Mouse (Mus musculus): Measurements from ENCODE around the gene Ckm. TPM values are rescaled to one million over a fixed set of nuclear protein-coding genes. Genes with fewer than 3 reads are reported as not detected.

Gene Ckm
- polyA plus RNA-seq, 1 experiment from 2014 or later = not detected

DNA sequence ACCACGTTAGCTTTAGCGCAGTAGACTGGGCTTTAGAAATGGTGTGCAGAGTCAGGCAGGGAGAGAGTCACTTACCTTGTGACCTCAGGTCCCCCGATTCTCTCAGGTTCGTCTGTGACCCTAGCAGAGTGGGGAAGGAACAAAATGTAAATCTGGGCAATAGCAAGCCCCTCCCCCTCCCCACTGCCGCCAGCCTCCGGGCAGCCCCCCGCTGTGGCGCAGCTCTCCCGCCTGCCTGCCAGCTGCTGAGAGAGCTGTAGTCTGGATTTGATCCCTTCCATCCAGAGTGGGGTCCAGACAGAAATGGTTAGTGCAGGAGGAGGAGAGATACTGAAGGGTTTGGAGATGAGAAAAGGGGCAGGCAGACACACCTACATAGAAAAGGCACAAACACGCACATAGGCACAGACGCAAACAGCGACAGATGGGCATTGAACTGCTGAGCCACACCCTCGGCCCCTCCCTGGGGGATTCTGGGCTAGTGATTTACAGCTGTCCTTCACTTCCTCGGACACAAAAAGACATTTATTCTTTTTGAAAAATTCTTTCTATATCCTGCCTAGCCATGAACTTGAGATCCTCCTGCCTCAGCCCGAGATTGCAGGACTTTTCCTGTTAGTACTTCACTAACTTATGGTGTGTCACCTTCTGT, 23.5 kb downstream of the Ckm start:
- DNase-seq (ENCODE audit: low spot score) (no peak), ATAC-seq (replicated peaks; ENCODE audit: low FRiP score) (no peak)
- Histone ChIP-seq H3K36me3 (ENCODE audit: control insufficient read depth, insufficient read depth, low read length) (peaks cover 23% of the 10 kb centered on the region), H3K4me2 (ENCODE audit: low read depth, low read length, severe bottlenecking) (no peak overlapping the region), H3K27ac (ENCODE audit: low read depth, low read length) (no peak overlapping the region), H3K4me1 (replicated peaks; ENCODE audit: control insufficient read depth, insufficient read depth, low read length) (no peaks in the 10 kb centered on the region), H3K4me3 (ENCODE audit: low read depth, low read length) (no peak overlapping the region), H3K9me3 (ENCODE audit: control insufficient read depth, low read length) (no peaks in the 10 kb centered on the region), H3K9ac (ENCODE audit: low read length) (no peak overlapping the region), H3K27me3 (ENCODE audit: control insufficient read depth, insufficient read depth, low read length) (no peaks in the 10 kb centered on the region; the same call in 1 of the 2 replicates)
- 74% methylated on average over 15 of the region's 15 CpGs for WGBS

DNA sequence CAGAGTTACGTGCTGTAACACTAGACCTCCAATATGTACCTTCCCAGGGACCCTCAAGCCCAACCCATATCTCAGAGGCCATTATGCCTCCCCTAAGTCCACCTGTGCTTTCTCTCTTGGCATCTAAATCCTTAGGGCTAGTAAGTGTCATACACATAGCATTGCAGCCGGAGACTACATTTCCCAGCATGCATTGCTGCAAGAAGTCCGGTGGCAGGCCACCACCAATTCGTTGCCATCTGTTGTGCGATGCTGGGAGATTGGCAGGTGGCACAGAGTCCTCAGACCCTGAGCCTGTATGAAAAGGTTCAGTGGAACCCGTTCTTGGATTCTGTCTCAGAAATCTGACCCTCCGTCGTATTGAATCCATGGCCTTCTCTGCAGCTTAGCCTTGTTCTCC, 25.1 kb downstream of the Ckm start:
- Histone ChIP-seq H3K4me3 (ENCODE audit: low read depth, low read length) (no peak overlapping the region), H3K9ac (ENCODE audit: low read length) (no peak overlapping the region), H3K27me3 (ENCODE audit: control insufficient read depth, insufficient read depth, low read length) (no peaks in the 10 kb centered on the region), H3K4me1 (replicated peaks; ENCODE audit: control insufficient read depth, insufficient read depth, low read length) (no peaks in the 10 kb centered on the region), H3K4me2 (ENCODE audit: low read depth, low read length, severe bottlenecking) (no peak overlapping the region), H3K27ac (ENCODE audit: low read depth, low read length) (no peak overlapping the region), H3K36me3 (ENCODE audit: control insufficient read depth, insufficient read depth, low read length) (peaks cover 34% of the 10 kb centered on the region), H3K9me3 (ENCODE audit: control insufficient read depth, low read length) (no peaks in the 10 kb centered on the region)
- ATAC-seq (replicated peaks; ENCODE audit: low FRiP score) = no peak
- WGBS = 73% methylated on average over 8 of the region's 8 CpGs
- DNase-seq (ENCODE audit: low spot score) = no peak

DNA sequence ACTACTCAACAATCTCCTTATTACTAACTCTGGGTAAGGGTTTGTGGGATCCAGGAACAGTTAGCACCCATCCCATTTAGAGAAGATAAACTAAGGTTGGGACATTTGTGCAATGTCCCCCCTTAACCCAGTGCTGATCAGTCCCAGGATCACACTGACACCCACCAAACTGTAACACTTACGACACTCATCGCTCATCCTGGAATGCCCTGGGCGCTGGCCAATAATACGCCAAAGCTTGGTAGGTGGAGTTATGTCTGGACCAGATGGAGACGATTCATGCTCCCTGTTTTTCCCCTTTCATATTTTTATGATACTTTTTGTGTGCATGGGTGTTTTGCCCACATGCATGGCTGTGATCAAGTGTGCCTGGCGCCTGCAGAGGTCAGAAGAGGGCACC, 25.8 kb downstream of the Ckm start:
- no peaks in the 10 kb centered on the region for H3K4me1 ChIP-seq (replicated peaks; ENCODE audit: control insufficient read depth, insufficient read depth, low read length)
- 92% methylated on average over 6 of the region's 6 CpGs for WGBS
- no peak overlapping the region for H3K27ac ChIP-seq (ENCODE audit: low read depth, low read length)
- DNase-seq (ENCODE audit: low spot score) (no peak), ATAC-seq (replicated peaks; ENCODE audit: low FRiP score) (no peak)
- no peaks in the 10 kb centered on the region for H3K27me3 ChIP-seq (ENCODE audit: control insufficient read depth, insufficient read depth, low read length)
- no peaks in the 10 kb centered on the region for H3K9me3 ChIP-seq (ENCODE audit: control insufficient read depth, low read length)
- no peak overlapping the region for H3K4me3 ChIP-seq (ENCODE audit: low read depth, low read length)
- H3K4me2 ChIP-seq (ENCODE audit: low read depth, low read length, severe bottlenecking) = no peak overlapping the region
- H3K9ac ChIP-seq (ENCODE audit: low read length) = no peak overlapping the region
- H3K36me3 ChIP-seq (ENCODE audit: control insufficient read depth, insufficient read depth, low read length) = peaks cover 34% of the 10 kb centered on the region

GRCm38 (mm10) chr7:19432475-19432874, 27.9 kb downstream of the Ckm start:
- no peaks in the 10 kb centered on the region for H3K4me1 ChIP-seq (replicated peaks; ENCODE audit: control insufficient read depth, insufficient read depth, low read length)
- DNase-seq (ENCODE audit: low spot score) (no peak), ATAC-seq (replicated peaks; ENCODE audit: low FRiP score) (no peak)
- no peak overlapping the region for H3K9ac ChIP-seq (ENCODE audit: low read length)
- H3K4me3 ChIP-seq (ENCODE audit: low read depth, low read length) = no peak overlapping the region
- no peaks in the 10 kb centered on the region for H3K27me3 ChIP-seq (ENCODE audit: control insufficient read depth, insufficient read depth, low read length)
- no peaks in the 10 kb centered on the region for H3K9me3 ChIP-seq (ENCODE audit: control insufficient read depth, low read length)
- no peak overlapping the region for H3K27ac ChIP-seq (ENCODE audit: low read depth, low read length)
- H3K36me3 ChIP-seq (ENCODE audit: control insufficient read depth, insufficient read depth, low read length) = peaks cover 33% of the 10 kb centered on the region
- H3K4me2 ChIP-seq (ENCODE audit: low read depth, low read length, severe bottlenecking) = no peak overlapping the region
- 100% methylated on average over 2 of the region's 2 CpGs for WGBS

- 98% methylated on average over 2 of the region's 2 CpGs for WGBS
- no peak overlapping the region for H3K4me3 ChIP-seq (ENCODE audit: low read depth, low read length)
- ATAC-seq (replicated peaks; ENCODE audit: low FRiP score) = no peak
Measured at GRCm38 (mm10) chr7:19436276-19436675, 31.7 kb downstream of the Ckm start.

DNA sequence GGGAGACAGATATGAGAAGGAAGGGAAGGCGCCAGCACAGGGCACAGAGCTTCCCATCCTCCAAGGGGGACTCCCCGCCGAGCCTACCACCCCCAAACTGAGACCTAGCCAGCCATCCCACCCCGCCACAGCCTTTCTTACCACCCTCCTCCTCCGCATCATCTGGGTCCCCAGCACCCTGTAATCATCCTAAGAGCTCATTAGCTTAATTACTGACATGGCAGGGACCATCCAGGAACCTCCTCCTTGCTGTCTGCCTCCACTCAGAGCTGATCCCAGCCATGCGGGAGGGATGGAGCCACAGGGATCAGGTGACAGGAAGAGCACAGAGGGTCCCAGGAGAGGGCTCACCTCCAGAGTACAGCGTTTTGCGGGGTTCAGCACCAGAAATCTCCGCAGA, 32.5 kb downstream of the Ckm start:
- H3K4me1 ChIP-seq (replicated peaks; ENCODE audit: control insufficient read depth, insufficient read depth, low read length) = no peaks in the 10 kb centered on the region
- 82% methylated on average over 9 of the region's 9 CpGs for WGBS
- no peaks in the 10 kb centered on the region for H3K9me3 ChIP-seq (ENCODE audit: control insufficient read depth, low read length)
- H3K27ac ChIP-seq (ENCODE audit: low read depth, low read length) = no peak overlapping the region
- no peak for ATAC-seq (replicated peaks; ENCODE audit: low FRiP score)
- H3K9ac ChIP-seq (ENCODE audit: low read length) = no peak overlapping the region
- H3K4me3 ChIP-seq (ENCODE audit: low read depth, low read length) = no peak overlapping the region
- no peak overlapping the region for H3K4me2 ChIP-seq (ENCODE audit: low read depth, low read length, severe bottlenecking)
- DNase-seq (ENCODE audit: low spot score) = no peak
- no peaks in the 10 kb centered on the region for H3K27me3 ChIP-seq (ENCODE audit: control insufficient read depth, insufficient read depth, low read length)
- peaks cover 21% of the 10 kb centered on the region for H3K36me3 ChIP-seq (ENCODE audit: control insufficient read depth, insufficient read depth, low read length)

More at GRCm38 (mm10) chr7:19436276-19436675, 31.7 kb downstream of the Ckm start:
- Histone ChIP-seq H3K4me2 (ENCODE audit: low read depth, low read length, severe bottlenecking) (no peak overlapping the region), H3K4me1 (replicated peaks; ENCODE audit: control insufficient read depth, insufficient read depth, low read length) (no peaks in the 10 kb centered on the region), H3K27me3 (ENCODE audit: control insufficient read depth, insufficient read depth, low read length) (no peaks in the 10 kb centered on the region), H3K27ac (ENCODE audit: low read depth, low read length) (no peak overlapping the region), H3K9ac (ENCODE audit: low read length) (no peak overlapping the region), H3K36me3 (ENCODE audit: control insufficient read depth, insufficient read depth, low read length) (peaks cover 24% of the 10 kb centered on the region), H3K9me3 (ENCODE audit: control insufficient read depth, low read length) (no peaks in the 10 kb centered on the region)
- DNase-seq (ENCODE audit: low spot score) = no peak

DNA sequence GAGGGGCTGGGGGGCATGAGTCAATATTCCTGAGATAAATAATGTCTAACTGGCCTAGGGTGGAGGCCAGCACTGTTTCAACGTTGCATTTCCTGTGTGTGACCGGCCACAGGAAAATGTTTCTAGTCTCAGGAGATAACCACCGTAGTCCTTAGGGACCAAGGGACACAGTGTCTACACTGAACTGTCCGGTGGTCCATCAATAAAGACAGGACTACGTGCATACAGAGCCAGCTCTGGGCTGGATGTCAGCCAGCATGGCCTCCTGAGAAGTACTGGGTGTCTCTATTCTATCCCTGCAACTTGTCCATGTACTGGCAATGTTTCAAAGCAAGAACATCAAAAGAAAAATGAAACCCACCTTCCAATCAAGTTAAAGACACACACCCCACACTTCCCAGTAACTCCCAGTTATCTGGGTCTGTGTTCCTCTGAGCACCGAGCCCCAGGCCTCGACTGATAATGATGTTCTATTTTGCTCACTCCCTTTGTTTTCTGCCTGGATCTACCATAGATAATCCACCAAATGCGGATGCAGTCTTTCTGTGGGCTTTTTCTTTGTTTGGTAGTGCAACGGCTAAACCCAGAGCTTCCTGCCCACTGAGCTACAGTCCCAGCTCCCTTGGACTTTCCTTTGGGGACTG, 37.0 kb downstream of the Ckm start:
- Histone ChIP-seq H3K27ac (ENCODE audit: low read depth, low read length) (no peak overlapping the region), H3K4me2 (ENCODE audit: low read depth, low read length, severe bottlenecking) (no peak overlapping the region), H3K27me3 (ENCODE audit: control insufficient read depth, insufficient read depth, low read length) (no peaks in the 10 kb centered on the region), H3K36me3 (ENCODE audit: control insufficient read depth, insufficient read depth, low read length) (peaks cover 3% of the 10 kb centered on the region; the same call in 1 of the 2 replicates), H3K9me3 (ENCODE audit: control insufficient read depth, low read length) (no peaks in the 10 kb centered on the region), H3K4me3 (ENCODE audit: low read depth, low read length) (no peak overlapping the region), H3K4me1 (replicated peaks; ENCODE audit: control insufficient read depth, insufficient read depth, low read length) (no peaks in the 10 kb centered on the region), H3K9ac (ENCODE audit: low read length) (no peak overlapping the region)
- no peak for DNase-seq (ENCODE audit: low spot score)
- ATAC-seq (replicated peaks; ENCODE audit: low FRiP score) = no peak
- 91% methylated on average over 9 of the region's 9 CpGs for WGBS

- Histone ChIP-seq H3K27me3 (ENCODE audit: control insufficient read depth, insufficient read depth, low read length) (no peaks in the 10 kb centered on the region), H3K27ac (ENCODE audit: low read depth, low read length) (no peak overlapping the region), H3K9ac (ENCODE audit: low read length) (no peak overlapping the region), H3K4me1 (replicated peaks; ENCODE audit: control insufficient read depth, insufficient read depth, low read length) (no peaks in the 10 kb centered on the region), H3K4me2 (ENCODE audit: low read depth, low read length, severe bottlenecking) (no peak overlapping the region), H3K36me3 (ENCODE audit: control insufficient read depth, insufficient read depth, low read length) (peaks cover 3% of the 10 kb centered on the region; the same call in 1 of the 2 replicates), H3K4me3 (ENCODE audit: low read depth, low read length) (no peak overlapping the region), H3K9me3 (ENCODE audit: control insufficient read depth, low read length) (no peaks in the 10 kb centered on the region)
- no peak; the same call in 1 of the 2 replicates for ATAC-seq (replicated peaks; ENCODE audit: low FRiP score)
- WGBS = 47% methylated on average over 3 of the region's 3 CpGs
- peak; percentile 87 for DNase-seq (ENCODE audit: low spot score)
Measured at GRCm38 (mm10) chr7:19443344-19443743, 38.8 kb downstream of the Ckm start.

DNA sequence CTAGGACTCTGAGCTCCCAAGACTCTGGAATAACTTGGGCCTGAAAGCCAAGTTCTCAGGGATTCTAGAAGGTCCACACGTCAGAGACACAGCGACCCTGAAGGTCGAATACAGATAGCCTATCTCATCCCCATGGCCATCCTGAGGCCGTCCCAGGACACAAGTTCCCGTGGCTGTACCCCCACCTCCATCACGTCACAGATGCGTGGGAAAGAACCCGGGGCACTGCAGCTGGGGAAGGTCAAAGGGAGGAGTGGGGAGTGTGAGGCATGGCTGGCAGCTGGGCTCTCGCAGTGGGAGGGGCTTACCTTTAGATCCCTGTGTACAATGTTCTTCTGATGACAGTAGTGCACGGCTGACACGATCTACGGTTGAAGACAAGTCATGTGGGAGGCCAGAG, 40.2 kb downstream of the Ckm start:
- WGBS = 91% methylated on average over 12 of the region's 12 CpGs
- H3K27me3 ChIP-seq (ENCODE audit: control insufficient read depth, insufficient read depth, low read length) = no peaks in the 10 kb centered on the region
- no peak overlapping the region for H3K27ac ChIP-seq (ENCODE audit: low read depth, low read length)
- no peak overlapping the region for H3K4me3 ChIP-seq (ENCODE audit: low read depth, low read length)
- no peak for DNase-seq (ENCODE audit: low spot score)
- no peak overlapping the region for H3K4me2 ChIP-seq (ENCODE audit: low read depth, low read length, severe bottlenecking)
- ATAC-seq (replicated peaks; ENCODE audit: low FRiP score) = no peak
- H3K9me3 ChIP-seq (ENCODE audit: control insufficient read depth, low read length) = no peaks in the 10 kb centered on the region
- H3K4me1 ChIP-seq (replicated peaks; ENCODE audit: control insufficient read depth, insufficient read depth, low read length) = no peaks in the 10 kb centered on the region
- H3K9ac ChIP-seq (ENCODE audit: low read length) = no peak overlapping the region
- H3K36me3 ChIP-seq (ENCODE audit: control insufficient read depth, insufficient read depth, low read length) = peaks cover 3% of the 10 kb centered on the region; the same call in 1 of the 2 replicates

All from forebrain, embryonic 11.5 days (tissue).